Mouse (Mus musculus) cerebral cortex, adult 2 months (tissue): ENCODE data around the gene Rev1.

Experiments
- WGBS: fragments of 180-500 bp; shearing (Covaris S2); methylation state at CpG from one replicate; pipeline ENCODE4 v1.1.7; 2018; 5-methylcytosine and 5-hydroxymethylcytosine counted together

The Rev1 gene

DNA sequence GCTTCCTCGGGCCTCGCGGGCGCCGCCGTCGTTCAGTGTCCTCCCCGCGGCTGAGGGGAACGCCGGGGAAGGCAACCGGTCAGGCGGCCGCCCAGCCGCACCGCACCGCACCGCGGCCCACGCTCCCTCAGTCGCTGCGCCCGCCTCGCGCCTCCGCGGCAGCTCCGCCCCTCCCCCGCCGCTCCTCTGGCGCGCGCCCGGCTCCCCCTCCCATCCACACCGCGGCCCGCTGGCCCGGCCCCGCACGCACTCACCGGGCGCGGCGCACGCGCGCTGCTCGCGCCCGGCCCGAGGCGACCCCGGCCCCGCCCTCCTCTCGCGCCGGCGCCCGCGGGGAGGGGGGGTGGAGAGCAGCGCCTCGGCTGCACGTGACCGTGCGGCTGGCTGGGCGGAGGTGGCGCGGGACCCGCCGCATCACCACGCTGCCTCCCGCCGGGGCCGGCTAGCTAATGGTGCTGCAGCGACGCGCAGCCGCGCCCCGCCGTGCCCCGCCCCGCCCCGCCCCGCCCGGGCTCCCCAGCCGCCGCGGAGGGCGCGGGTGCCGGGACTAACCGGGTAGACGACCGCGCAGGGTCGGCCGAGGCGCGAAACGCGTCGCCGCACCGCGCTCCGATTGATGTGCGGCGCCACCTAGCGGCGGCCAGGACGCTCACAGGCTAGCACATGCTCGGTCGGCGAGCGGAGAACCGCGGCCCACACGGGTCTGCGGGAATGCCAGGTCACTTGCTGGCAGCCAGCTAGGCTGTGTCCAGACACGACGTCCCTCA lies at the start of gene Rev1:
TSS of gene Rev1 (minus strand) at position 301 of the 767 bp plus-strand sequence.
- under 1% methylated on average over 100 of the region's 122 CpGs for WGBS

DNA sequence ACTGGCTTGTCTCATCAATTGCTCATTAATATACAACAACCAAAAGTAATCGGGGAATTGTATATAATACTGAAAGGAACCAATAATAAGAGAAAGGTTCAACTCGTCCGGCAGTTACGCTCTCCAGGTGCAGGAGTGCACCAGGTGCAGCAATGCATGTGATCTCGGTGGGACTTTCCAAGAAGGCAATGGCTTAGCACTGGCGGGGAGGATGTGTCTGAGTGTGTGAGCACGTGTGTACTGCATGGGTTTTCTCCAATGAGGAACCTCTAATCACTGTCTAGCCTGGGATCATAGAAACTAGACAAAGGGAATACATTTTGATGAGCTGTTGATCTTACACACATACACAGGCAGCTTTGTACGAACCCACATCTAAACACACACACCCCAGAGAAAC lies 49.3 kb upstream of the Rev1 start:
- 95% methylated on average over 8 of the region's 8 CpGs for WGBS

DNA sequence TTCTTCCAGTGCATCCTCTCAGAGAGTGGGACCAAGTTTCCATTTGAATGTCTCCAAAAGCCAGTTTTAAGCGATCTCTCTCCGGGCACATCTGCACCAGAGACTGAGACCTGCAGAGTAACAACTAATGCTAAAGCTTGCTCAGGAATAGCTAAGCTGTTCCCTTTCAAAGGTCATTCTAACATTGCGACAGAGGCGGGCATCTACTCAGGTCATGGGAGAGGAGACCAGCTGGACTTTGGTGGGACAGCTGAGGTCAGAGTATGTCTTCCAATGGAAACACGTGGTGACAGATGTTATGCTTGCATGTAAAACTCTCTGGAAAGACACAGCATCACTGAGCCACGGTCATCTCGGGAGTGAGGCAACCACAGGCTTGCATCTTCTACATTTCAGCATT lies 46.5 kb upstream of the Rev1 start:
- 96% methylated on average over 7 of the region's 7 CpGs for WGBS

DNA sequence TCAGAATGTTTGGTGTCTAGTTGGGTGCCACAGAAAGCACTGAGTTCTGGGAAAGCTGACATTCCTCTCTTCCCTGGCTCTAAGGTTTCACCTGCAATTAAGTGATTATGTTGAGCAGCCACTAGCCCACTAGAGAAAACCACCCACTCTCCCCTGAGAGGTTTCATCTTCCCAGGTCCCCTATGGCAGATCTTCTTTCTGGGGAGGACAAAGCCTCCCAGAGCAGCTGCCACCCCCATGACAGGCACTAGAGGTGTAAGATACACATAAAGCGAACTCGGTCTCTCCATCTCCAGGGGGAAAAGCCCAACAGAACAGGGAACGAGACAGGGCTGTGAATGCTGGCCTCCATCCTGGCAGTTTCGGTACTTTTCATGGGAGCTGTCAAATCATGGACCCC lies 42.3 kb upstream of the Rev1 start:
- 63% methylated on average over 4 of the region's 4 CpGs for WGBS

DNA sequence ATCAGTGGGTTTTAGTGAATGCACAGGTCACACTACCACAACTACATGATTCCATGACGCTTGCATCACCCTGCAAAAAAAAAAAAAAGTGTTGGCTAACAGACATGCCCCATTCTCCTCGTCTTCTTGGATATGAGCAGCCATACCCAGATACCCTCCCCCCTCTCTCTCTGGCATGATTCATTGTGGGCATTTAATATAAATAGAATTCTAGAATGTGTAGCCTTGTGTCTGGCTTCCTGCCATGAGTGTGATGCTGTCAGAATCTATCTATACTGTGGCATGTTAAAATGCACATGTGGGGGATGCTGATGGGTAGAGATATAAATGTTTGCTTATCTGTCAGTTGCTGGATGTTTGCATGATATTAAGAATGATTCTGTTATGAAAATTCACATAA lies 36.1 kb upstream of the Rev1 start:
- WGBS, result 53% methylated on average over 2 of the region's 2 CpGs

DNA sequence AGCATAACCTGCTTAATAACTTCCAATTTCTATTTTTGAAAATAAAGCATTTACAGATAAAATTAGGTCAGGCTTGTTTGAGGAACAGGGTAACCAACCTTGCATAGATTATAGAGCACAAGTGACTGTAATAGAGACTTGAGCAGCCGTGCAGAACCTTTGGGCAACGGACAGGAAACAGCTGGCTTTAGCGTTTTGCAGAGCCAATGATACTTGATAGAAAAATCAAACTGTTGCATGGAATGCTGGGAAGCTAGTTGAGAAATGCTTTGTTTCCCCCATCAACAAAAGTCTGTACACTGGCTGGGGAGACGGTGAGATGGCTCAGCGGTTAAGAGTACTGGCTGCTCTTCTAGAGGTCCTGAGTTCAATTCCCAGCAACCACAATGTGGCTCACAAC lies 20.5 kb upstream of the Rev1 start:
- 90% methylated on average over 5 of the region's 5 CpGs for WGBS

DNA sequence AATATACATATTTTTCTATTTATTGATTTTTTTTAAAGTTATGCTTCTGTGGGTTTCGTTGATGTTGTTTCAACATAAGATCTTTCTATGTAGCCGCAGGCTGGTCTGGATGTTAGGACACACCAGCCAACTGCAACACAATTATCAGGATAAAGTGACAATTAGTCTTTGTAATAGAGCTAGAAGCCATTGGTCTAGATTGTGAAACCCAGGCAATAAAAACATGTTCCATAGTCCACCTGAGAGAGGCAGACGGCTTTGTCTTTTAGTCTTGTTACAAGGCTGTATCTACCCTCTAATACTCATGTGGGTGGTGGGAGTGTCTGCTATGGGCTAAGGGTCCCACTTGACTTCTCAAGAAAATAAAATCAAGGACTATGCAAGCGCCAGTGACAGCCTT lies 16.4 kb upstream of the Rev1 start:
- 96% methylated on average over 4 of the region's 4 CpGs for WGBS

DNA sequence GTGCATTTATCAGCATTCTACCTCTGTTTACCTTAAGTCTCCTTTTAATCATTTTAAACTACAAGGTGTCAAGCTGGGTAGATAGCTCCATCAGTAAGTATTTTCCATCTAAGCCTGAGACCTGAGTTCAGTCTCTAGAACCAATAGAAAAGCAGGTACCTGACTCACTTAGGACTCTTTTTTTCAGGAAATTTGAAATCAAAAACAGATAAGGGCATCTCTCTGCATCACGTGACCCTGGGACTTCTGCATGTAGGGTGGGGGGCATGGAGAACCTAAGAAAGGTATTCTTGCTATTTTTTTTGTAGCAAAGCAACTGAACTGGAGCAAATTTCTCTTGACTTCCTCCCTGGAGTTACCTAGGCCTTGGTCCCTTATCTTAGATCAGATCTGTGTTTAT lies 11.8 kb upstream of the Rev1 start:
- 96% methylated on average over 1 of the region's 1 CpGs for WGBS

DNA sequence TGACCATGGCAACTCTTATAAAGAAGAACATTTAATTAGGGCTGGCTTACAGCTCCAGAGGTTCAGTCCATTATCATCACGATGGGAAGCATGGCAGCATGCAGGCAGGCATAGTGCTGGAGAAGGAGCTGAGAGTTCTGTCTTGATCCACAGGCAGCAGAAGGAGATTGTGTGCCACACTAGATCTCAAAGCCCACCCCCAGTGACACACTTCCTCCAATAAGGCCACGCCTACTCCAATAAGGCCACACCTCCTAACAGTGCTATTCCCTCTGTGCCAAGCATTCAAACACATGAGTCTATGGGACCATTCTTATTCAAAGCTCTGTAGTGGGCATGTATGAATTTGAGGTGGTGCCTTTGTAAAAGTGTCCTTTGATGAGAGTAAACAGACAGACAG lies 11.3 kb upstream of the Rev1 start:
- 92% methylated on average over 2 of the region's 2 CpGs for WGBS

DNA sequence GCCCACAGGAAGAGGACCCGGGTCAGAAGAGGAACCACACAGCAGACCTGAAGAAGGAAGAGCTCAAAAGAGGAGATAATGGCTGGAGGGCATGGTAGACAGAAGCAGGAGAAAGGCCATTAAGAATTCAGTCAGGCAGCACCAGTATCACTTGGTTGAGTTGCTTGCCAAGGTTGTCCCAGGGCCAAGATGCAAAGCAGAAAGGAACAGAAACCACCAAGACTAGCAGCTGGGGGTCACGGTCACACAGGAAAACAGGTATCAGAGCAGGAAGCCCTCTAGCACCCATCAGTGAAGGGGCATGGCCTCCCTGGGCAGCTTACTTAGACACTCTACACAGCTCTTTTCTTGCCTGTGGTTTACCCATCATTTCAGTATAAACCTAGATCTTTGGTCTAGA lies 9.8 kb upstream of the Rev1 start:
- WGBS, result 82% methylated on average over 2 of the region's 2 CpGs

DNA sequence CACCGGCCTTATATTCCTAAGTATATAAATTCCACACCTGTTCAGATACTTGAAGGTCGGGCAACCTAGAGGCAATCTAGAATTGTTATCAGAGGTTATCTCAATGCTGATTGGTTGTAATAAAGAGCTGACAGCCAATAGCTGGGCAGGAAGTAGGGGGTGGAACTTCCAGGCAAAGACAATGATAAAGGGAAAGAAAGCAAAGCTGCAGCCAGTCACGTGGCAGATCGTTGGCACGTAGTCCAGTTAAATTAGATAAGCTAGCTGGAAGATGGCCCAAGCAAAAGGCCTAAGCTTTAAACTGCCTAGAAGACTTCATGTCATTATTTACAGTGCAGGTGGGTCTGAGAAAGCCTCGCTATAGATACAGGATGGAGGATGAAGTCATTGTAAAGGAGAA lies 3.3 kb upstream of the Rev1 start:
- 74% methylated on average over 6 of the region's 6 CpGs for WGBS

DNA sequence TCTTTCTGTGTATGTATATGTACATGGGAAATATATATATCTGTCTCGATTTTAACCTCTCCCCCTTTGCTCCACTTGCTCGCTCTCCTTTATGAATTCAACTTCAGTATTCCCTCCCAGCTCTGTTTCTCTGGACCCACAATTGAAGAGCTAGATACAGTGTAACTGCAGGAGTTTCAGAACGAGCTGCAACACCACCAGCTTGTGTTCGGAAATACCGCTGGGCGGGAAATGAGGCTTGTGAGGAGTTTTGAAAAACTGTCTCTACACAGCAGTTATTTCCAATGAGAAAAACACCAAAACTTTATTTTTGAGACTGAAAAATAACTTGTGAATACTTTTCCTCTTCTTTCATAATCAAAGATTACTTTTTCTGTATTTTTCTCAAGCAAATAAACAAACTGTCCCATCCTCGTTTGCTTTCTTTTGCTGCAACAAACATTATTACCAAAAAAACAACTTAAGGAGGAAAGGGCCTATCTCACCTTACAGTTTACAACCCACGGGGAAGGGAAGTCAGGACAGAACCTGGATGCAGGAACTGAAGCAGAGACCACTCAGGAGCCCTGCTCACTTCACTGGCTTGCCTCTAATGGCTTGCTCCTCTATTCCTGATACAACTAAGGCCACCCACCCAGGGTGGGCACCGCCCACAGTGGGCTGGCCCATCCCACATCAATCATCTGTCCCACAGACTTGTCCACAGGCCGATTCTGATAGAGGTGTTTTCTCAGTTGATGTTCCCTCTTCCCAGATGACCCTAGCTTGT lies 1.3 kb upstream of the Rev1 start:
- 36% methylated on average over 10 of the region's 10 CpGs for WGBS

DNA sequence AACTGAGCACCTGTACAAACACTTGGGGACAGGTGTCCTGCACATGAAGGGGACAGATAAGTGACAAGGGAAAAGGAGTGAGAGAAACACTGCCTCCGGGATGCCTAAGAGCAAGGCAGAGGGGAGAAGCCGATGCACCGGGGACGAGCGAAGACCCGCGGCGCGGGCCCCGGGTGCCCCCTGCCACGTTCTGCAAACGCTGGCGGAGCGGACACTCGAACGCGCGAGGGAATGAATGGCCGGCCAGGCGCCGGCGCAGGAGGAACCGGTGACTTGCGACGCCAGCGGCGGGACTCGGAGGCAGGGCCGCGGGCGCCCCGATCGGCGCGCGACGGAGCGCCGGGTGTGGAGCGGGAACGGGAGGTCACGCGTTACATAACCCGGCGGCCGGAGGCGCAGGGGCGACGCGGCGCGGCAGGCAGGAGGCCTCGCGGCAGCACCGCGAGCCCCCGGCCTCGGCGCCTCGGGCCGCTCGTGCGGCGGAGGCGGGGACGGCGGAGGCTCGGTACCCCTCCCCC lies 623 bp downstream of the Rev1 start:
- WGBS, result under 1% methylated on average over 63 of the region's 68 CpGs

DNA sequence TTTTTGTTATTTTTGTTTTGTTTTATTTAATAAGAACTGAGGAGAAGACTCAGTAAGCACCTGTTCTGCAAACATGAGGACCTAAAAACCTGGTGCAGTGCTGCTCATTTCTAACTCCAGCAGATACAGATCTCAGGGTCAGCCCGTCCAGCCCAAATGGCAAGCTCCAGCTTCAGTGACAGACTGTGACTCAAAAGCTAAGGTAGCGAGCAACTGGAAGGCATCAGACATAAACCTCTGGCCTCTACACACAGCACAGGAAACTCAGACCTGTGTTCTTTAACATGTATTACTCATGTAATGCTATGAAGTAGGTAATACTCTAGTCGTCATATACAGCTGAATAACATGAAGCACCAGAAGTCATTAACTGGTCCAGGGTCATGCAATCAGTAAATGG lies 3.2 kb downstream of the Rev1 start:
- WGBS, result 85% methylated on average over 3 of the region's 3 CpGs

DNA sequence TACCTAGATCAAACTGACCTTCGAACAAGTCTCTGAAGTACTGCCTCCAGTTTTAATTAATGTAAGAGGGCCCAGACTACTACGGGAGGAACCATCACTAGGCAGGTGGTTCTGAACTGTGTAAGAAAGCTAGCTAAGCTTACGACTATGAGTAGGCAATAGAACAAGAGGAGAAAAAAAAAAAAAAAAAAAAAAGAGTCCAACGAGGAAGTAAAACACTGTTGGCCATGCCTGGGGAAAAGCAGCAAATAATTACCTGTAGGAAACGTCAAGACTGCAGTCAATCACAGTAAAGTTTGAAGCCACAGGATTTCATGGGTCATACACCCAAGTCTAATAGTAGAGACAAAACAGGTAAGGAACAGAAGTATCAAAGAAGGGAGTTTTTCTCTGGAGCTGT lies 8.7 kb downstream of the Rev1 start:
- 67% methylated on average over 5 of the region's 5 CpGs for WGBS

DNA sequence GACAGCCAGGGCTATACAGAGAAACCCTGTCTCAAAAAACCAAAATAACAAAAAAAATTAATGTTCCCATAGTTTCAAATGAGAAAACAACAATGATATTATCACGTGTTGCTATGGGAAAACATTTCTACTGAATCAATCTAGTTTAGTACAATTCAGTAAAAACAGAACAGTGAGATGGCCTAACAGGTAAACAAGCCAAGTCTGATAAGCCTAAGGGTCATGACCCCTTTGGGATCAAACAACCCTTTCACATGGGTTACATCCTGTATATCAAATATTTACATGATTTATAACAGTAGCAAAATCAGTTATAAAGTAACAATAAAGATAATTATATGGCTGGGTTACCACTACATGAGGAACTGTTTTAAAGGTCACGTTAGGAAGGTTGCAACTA lies 11.0 kb downstream of the Rev1 start:
- WGBS, result 96% methylated on average over 2 of the region's 2 CpGs

DNA sequence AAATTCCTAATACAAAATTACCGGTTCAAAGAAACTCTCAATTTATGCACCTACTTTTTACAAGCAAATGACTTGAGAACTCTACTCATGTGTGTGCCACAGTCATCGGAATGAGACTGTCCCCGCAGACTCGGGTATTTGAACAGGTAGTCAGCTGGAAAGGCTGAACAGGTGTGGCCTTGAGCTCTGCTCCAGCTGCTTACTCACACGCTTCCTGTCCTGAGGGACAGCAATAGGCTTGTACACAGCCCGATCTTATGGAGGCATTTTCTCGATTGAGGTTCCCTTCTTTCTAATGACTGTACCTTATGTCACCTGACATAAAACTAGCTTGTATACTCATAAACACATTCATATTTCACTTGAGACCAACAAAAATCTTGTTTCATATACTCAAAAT lies 19.8 kb downstream of the Rev1 start:
- 90% methylated on average over 7 of the region's 7 CpGs for WGBS

DNA sequence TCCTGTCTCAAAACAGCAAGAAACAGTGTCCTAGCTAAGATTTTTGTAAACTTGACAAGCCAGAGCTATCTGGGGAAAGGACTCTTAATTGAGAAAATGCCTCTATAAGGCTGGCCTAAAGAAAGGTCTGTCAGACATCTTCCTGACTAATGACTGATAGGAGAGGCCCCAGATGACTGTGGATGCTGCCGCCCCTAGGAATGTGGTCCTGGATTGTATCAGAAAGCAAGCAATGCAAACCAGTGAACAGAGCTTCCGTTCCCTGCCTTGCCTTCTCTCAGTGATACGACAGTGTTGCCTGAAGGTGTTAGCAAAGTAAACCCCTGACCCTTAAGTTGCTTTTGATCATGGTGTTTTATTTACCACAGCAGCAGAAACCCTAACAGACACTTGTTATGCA lies 25.8 kb downstream of the Rev1 start:
- 87% methylated on average over 3 of the region's 3 CpGs for WGBS

DNA sequence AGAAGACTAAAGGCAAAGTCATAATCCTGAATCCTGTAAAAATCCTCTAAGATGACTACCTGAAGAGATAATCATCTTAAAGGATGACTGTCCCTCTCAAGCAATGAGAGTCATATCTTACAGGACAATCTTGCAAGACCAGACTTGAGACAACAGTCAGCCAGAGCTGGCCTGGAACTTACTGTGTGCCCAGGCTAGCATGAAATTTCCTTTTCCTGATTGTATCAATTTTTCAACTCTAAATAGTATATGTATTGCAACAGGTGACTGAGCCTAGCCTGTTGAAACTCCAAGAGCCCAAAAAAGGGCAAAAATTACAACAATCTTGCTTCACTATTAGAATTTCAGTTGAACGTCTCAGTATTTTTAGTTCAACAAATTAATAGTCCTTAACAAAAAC lies 26.4 kb downstream of the Rev1 start:
- WGBS, result 83% methylated on average over 1 of the region's 1 CpGs

DNA sequence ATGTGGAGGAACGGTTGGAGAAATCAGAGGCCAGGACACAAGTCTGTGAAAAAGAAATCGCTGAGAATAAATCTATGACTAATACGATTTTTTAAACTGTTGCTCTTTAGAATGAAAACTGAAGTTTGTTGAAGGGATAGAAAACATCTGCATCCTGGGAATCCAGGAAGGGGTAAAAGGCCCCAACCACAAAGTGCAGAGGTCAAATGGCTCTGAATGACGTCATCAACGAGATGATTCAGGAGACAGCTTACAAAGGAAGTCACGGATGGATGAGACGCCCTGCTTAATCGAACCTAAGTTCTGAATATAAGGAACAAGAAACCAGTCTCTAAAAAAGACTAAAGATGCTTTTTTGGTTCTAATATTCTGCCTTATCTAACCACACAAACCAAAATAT lies 48.3 kb downstream of the Rev1 start:
- 70% methylated on average over 8 of the region's 8 CpGs for WGBS

DNA sequence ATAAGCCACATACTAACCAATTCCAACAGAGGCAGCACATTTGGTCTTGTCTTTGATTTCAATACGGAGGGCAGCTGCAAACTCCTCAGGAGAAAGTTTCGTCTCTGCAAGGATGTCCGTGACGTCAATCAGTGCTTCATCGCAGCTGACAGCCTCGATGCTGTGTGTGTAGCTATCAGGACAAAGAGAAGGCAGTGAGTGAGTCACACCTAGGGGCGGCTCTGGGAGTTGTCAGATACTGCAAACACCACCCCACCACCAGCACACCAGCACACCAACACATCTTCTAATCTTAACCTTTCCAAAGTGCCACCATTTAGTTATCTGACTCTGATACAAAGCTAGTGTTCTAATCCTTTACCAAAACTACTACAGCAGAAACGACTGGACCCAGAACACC lies 58.3 kb downstream of the Rev1 start:
- WGBS, result 55% methylated on average over 8 of the region's 8 CpGs

DNA sequence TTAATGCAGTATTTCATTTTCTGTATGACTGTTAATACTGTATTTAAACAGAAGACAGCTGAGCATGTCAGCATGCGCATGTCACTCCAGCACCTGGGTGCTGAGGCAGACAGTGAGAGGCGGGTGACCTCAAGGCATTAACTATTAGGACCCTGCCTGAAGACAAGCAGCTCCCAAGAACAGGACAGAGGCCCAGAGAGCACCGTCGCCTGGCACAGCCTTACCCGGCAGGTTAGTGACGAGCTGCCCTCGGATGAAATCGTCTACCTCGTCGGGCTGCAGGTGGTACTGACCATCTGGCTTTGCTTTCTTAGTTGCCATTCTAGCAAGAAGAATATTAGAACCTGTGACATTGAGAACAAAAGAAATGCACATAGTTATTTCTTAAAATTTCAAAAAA lies 62.3 kb downstream of the Rev1 start:
- WGBS, result 95% methylated on average over 10 of the region's 10 CpGs

DNA sequence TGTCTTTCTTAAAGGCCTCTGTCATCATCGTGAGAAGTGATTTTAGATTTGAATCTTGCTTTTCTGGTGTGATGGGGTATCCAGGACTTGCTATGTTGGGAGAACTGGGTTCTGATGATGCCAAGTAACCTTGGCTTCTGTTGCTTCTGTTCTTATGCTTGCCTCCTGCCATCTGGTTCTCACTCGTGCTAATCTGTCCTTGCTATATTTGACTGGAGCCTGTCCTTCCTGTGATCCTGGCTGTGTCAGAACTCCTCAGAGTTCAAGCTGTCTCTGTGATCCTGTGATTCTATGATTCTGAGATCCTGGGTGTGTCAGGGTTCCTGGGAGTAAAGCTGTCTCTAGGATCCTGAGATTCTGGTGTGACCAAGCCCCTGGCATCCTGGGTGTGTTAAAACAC lies 67.4 kb downstream of the Rev1 start:
- 48% methylated on average over 2 of the region's 2 CpGs for WGBS
